Mouse (Mus musculus): ENCODE results near the gene Arhgef10l.

- TF ChIP-seq CTCF (IDR thresholded peaks at IDR 0.05; ENCODE audit: control insufficient read depth, insufficient read depth, insufficient replicate concordance, low read depth, low read length) = no peak
- no peak for TF ChIP-seq POLR2A (IDR thresholded peaks at IDR 0.05; ENCODE audit: control insufficient read depth, low read depth, low read length)
Measured at GRCm38 (mm10) chr4:140614145-140614544, 51.7 kb downstream of the Arhgef10l start.
